Mouse (Mus musculus) thymus, postnatal 25 days (tissue): ENCODE data around the gene Uimc1.

ENCODE experiments used
- DNase-seq: peaks from one replicate; pipeline ENCODE4 v3.0.0; 2022

The Uimc1 gene

DNA sequence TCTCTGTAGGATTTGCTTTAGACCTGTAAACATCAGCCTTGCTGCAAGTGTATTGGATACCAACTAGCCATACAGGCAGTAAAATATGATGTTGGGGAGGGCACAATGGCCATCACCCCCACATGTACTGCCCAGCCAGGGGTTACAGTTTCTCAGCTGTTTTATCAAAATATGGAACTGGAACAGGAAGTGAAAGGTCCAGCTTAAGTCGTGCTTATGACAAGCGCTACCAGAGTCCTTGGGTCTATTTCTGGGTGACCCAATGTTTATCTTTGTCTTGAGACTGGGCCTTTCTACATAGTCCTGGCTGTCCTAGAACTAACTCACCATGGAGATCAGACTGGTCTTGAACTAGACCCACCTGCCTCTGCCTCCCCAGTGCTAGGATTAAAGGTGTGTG is 75.9 kb downstream of the Uimc1 start:
- no peak for DNase-seq

DNA sequence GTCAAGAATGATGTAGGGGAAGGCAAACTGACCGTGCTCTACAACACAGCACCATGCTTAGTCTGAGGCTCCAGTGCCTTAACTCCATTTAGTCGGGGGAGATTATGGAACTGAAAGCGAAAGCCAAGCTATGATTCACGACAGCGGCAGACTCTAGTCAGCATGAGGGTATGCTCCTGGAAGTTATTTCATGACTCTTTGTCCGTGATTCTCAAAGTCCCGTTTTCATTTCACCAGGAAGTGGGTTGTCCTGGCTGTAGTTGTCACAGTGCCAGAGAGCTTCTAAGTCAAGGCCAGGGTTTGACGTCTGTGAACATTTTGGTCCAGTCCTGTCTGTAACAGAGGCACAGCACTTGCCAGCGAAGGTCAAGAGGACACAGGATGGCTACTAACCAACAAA is 77.4 kb downstream of the Uimc1 start:
- DNase-seq, result no peak

DNA sequence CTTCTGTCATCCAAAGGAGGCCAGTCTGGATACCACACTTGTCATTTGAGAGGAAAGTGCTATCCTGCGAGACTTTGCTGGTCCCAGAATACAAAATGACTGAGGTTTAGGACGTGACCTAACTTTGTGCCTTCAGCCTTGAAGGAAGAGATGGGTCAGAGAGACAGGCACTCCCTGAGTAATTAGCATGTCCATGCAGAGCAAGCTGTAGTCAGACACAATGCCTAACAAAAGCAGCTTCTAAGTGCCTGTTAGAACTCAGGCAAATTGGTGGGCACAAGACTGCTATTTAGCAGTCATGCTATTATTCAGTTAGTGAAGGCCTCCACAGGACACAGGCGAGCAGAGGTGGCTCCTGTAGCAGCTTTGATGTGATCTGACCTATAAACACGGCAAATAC is 77.8 kb downstream of the Uimc1 start:
- no peak for DNase-seq

DNA sequence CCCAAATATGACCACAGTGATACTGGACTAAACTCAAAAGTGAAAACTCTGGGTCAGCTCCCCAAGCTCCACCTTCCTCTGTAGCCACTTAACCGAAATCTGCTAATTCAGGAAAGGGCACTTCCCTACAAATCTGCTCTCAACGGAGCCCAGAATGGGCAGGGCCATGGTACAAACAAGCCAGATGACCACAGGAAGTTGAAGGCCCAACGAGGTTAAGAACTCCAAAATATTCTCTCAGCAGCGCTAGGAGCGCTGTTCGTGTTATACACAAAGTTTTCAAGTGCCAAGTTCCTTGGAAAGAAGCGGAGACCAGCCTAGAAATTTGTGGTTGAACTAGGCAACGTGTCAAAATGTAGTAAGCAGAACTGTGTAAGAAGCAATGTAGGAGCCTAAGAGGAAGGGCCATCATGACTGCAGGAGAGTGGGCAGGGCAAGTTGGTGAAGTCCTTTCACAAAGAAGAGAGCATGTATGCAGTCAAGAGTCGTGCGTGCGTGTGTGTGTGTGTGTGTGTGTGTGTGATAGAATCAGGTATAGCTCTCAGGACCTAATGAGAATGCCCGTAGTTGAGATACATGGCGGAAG is 78.8 kb downstream of the Uimc1 start, which contains the start of gene Hk3:
Gene Hk3, minus strand, starts transcription at position 192 of the 586 bp plus-strand sequence.
- DNase-seq, result no peak

- DNase-seq, result no peak
These were observed 80.0 kb downstream of the Uimc1 start for GRCm38 (mm10) chr13:55020051-55020450.

- DNase-seq, result no peak
These were observed 80.9 kb downstream of the Uimc1 start for GRCm38 (mm10) chr13:55019181-55019580.

DNA sequence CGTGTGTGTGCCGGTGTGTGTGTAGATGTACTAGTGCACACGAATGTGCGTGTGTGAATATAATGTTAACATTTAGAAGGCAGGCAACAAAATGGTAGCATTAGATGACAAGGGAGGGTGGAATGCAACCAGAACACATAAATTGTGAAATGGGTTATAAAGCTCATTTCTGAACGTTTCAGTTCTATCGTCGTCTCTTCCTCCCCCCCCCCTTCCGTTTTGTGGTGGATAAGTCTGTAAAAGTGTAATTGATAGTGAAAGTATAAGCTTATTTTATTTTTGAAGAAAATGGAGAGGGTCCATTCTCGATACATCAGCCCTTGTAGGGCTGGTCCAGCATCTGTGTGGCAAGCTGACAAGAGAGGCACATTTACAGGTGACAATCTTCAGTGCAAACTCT is 81.4 kb downstream of the Uimc1 start:
- DNase-seq, result no peak

- DNase-seq, result no peak
These were observed 82.1 kb downstream of the Uimc1 start for GRCm38 (mm10) chr13:55017898-55018599.

- no peak for DNase-seq
These were observed 82.8 kb downstream of the Uimc1 start for GRCm38 (mm10) chr13:55017154-55017897.

GRCm38 (mm10) chr13:55014451-55014850 is 85.6 kb downstream of the Uimc1 start:
- DNase-seq, result no peak

DNA sequence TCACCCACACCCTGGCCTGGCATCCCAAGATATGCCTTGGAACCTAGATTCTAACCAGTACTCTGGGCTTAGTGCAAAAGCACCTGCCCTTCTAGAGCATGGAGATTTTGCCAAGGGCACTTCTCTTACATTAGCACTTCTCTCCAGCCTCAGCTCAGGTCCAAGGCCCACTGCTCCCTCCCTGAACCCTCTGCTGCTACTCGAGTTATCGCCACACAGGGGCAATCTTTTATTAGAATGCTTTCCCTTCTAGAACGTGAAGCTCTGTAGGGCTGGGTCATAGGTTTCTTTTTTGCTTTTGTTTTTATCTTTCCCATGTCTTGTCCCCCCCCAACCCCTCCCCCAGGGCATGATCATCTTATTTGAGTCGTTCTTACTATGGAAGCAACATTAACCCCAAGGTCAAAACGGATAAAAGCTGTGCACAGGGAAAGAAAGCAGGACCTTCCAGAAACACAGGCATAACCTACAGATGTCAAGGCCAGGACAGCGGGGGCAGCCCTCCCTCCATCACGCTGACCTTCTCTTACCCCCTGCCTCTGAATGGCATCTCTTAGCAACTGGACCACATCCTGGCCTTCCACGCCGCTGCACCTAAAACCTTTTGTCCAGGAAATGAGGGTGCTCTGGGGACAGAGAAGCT is 86.3 kb downstream of the Uimc1 start:
- DNase-seq, result no peak

- no peak for DNase-seq
These were observed 88.1 kb downstream of the Uimc1 start for GRCm38 (mm10) chr13:55011981-55012478.

DNA sequence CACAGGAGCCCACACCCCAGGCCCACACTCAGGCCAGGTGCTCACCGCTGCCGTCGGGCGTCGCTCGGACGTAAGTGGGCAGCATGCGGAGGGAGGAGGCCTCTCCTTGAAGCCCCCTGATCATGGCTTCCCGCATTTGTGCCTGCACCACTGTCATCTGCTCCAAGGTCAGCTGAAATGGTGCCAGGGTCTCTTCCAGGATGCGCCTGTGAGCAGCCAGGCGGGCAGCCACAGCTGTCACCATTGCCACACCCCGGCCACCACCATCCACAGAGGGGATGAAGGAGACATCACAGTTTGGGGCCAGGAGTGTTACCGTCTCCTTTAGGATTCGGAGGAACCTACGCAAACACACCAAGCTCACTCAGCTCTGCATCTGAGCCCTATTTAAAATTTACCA is 89.0 kb downstream of the Uimc1 start:
- no peak for DNase-seq

- no peak for DNase-seq
These were observed 91.5 kb downstream of the Uimc1 start for GRCm38 (mm10) chr13:55008589-55008988.

- no peak for DNase-seq
These were observed 93.7 kb downstream of the Uimc1 start for GRCm38 (mm10) chr13:55006415-55006742.

- no peak for DNase-seq
These were observed 94.2 kb downstream of the Uimc1 start for GRCm38 (mm10) chr13:55005691-55006414.

GRCm38 (mm10) chr13:55004646-55005045 is 95.5 kb downstream of the Uimc1 start:
- no peak for DNase-seq

- no peak for DNase-seq
These were observed 98.0 kb downstream of the Uimc1 start for GRCm38 (mm10) chr13:55002090-55002489.

GRCm38 (mm10) chr13:55000433-55000832 is 99.7 kb downstream of the Uimc1 start:
- DNase-seq, result no peak

DNA sequence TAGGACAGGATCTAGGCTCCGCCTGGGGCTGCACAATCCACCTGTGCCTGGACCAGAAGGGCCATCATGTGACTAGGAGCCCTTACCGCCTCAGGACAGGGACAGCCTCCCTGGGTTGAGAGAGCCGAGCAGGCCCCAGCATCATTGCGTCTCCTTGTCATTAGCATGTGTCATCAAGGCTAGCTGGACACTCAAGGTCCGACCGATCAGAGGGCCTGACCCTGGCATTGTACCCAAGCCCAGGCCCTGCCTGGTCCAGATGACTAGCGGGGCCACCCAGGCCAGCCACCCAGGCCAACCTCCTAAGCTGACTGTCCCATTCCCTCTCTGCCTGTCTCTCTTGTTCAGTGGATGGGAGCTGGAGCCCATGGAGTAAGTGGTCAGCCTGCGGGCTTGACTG is 102.5 kb downstream of the Uimc1 start:
- no peak for DNase-seq

- no peak for DNase-seq
These were observed 104.9 kb downstream of the Uimc1 start for GRCm38 (mm10) chr13:54995161-54995560.

GRCm38 (mm10) chr13:54994576-54994975 is 105.5 kb downstream of the Uimc1 start:
- DNase-seq, result no peak

DNA sequence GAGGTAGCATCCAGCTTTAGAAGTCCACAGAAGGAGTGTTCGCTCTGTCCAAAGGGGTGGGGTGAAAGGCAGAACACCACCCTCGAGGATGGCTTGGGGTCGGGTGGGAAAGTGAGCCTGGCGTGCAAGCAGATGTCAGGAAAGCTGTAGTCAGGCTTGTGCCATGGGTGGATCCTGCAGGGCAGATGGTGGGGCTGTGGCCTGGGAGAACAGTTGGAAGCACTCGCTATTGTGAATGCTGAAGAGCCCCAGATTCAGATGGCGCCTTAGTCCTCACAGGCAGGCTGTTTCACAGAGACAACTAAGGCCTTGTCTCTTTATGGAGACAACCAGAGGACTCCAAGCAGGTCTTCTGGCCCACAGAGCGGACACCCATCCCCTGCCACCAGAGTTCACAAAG is 107.9 kb downstream of the Uimc1 start:
- no peak for DNase-seq
